Mouse (Mus musculus): Measurements from ENCODE around the gene Pdss2. TPM values are rescaled to one million over a fixed set of nuclear protein-coding genes. Genes with fewer than 3 reads are reported as not detected.

Gene Pdss2
- total RNA-seq, 2 experiments from 2014 or later, result 15.4 to 16.2 TPM

Other genes with a start within 250 kb of the Pdss2 start
- 10 to 100 TPM; 79.9 to 91.3 TPM for gene Sobp, start 47.0 kb upstream of the Pdss2 start, total RNA-seq (2021)
- 1 to 10 TPM; 1.5 to 1.7 TPM for gene 9030612E09Rik, start 46.8 kb upstream of the Pdss2 start, total RNA-seq (2021)